Mouse (Mus musculus): ENCODE data around the gene Snap91. TPM values are rescaled to one million over a fixed set of nuclear protein-coding genes. Genes with fewer than 3 reads are reported as not detected.
A peak's percentile ranks its signal among the peaks of the same experiment; 100 is the strongest.

Gene Snap91
- polyA plus RNA-seq, 1 experiment from 2014 or later: 18.9 TPM

DNA sequence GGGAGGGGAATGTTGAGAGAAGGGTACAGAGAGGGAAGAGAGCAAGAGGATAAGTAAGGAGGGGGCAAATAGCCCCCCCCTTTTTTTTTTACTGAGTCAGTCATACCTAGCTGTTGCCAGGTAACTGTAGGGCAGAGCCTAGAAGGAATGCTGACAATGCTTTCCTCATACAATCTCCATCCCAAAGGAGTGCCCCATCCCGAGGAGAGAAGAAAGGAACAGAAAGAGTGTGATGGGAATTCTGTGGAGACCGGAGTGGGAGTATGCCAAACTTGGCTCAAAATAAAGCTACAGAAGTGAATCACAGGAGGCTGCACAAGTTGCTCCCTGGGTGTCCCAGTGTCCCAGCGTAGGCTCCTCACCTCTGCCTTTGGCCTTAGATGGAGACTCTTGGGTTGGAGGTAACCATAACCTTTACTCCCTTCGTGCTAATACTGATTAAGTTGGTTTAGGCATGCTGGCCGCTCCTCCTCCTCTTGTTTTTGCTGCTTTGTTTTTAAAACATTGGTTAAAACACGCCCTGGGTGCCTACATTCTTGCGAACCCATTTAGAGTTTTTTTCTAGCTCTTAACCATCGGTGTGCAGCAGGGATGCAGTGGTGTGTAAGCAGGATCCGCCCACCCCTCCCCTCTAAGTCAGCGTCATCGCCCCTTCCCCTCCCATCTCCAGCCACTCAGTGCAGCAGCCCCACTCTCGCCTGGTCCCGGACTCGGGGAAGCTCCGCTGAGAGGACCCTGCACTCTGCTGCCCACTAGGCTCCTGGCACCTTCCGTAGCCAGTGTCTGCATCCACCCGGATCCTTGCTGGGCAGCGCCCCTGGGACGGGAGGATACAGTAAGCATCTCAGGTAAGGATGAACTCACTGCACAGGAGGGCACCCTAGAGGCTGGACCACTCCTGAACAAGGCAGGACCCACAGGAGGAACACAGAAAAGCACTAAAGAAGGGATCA lies 137.2 kb downstream of the Snap91 start, which contains the start of gene Prss35:
Gene Prss35 (plus strand): TSS at position 691 of the 953 bp plus-strand sequence.
- Histone ChIP-seq H3K27ac (ENCODE audit: low read depth, low read length) (no peak within 1 kb of the TSS), H3K36me3 (ENCODE audit: control insufficient read depth, insufficient read depth, low read length) (no peaks in the 10 kb centered on the region), H3K9me3 (ENCODE audit: control insufficient read depth, low read length) (no peaks in the 10 kb centered on the region), H3K27me3 (ENCODE audit: control insufficient read depth, insufficient read depth, low read length) (0 out of 2 replicates have a peak, but pooled peaks cover 3% of the 10 kb centered on the region), H3K9ac (ENCODE audit: low read depth, low read length) (0 out of 2 replicates have a peak within 1 kb of the TSS, but pooled peaks have one; percentile 9), H3K4me2 (replicated peaks; ENCODE audit: low read depth, low read length) (peak within 1 kb of the TSS; percentile 54), H3K4me3 (ENCODE audit: low read length) (peak within 1 kb of the TSS; percentile 28), H3K4me1 (ENCODE audit: control insufficient read depth, insufficient read depth, low read length) (no peaks in the 10 kb centered on the region)
- WGBS: 3% methylated on average over 19 of the region's 19 CpGs
- peak; percentile 89 for ATAC-seq (ENCODE audit: low FRiP score, low TSS enrichment)

DNA sequence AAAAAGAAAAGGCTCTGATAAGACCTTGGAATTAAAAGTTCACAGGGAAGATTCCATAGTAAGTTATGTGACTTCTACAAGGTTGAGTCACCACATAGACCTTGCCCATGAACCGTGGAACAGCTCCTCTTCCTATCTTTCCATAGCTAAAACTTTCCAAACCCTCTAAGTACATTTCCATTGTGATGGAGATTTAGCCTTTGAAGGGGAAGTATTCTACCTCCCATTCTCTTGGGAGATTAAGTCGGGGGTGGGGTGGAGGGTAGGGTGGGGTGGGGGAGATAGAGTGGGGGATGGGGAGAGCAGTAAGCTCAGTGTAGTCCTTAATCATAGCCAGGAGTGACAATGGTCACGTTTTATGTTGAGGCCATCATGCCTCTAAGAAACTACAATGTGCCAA lies 140.5 kb downstream of the Snap91 start:
- no peaks in the 10 kb centered on the region for H3K9me3 ChIP-seq (ENCODE audit: control insufficient read depth, low read length)
- H3K4me3 ChIP-seq (ENCODE audit: low read length): no peak overlapping the region
- H3K9ac ChIP-seq (ENCODE audit: low read depth, low read length): no peak overlapping the region
- H3K36me3 ChIP-seq (ENCODE audit: control insufficient read depth, insufficient read depth, low read length): no peaks in the 10 kb centered on the region
- H3K27ac ChIP-seq (ENCODE audit: low read depth, low read length): no peak overlapping the region
- no peak overlapping the region for H3K4me2 ChIP-seq (replicated peaks; ENCODE audit: low read depth, low read length)
- 0 out of 2 replicates have a peak, but pooled peaks cover 3% of the 10 kb centered on the region for H3K27me3 ChIP-seq (ENCODE audit: control insufficient read depth, insufficient read depth, low read length)
- no peaks in the 10 kb centered on the region for H3K4me1 ChIP-seq (ENCODE audit: control insufficient read depth, insufficient read depth, low read length)
- WGBS: 34% methylated on average over 3 of the region's 3 CpGs
- no peak for ATAC-seq (ENCODE audit: low FRiP score, low TSS enrichment)

DNA sequence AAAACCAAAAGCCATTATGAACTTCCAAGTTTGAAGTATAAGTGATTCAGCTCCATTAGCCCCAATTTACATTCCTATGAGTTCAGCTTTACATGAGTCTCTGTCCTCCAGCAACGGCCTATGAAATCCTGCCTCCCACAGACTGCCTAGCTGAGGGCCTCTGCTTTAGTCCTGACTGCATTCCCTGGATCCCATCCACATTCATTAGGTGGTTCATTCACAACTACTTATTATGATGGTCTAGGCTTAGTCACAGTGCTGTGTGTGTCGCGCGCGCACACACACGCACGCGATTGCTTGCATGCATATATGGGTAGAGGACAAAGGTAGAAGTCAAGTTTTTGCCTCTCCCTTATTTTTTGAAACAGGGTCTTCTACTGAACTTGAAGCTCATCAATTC lies 141.7 kb downstream of the Snap91 start:
- Histone ChIP-seq H3K27ac (ENCODE audit: low read depth, low read length) (no peak overlapping the region), H3K36me3 (ENCODE audit: control insufficient read depth, insufficient read depth, low read length) (no peaks in the 10 kb centered on the region), H3K4me1 (ENCODE audit: control insufficient read depth, insufficient read depth, low read length) (no peaks in the 10 kb centered on the region), H3K9ac (ENCODE audit: low read depth, low read length) (no peak overlapping the region), H3K9me3 (ENCODE audit: control insufficient read depth, low read length) (no peaks in the 10 kb centered on the region), H3K27me3 (ENCODE audit: control insufficient read depth, insufficient read depth, low read length) (0 out of 2 replicates have a peak, but pooled peaks cover under 1% of the 10 kb centered on the region), H3K4me2 (replicated peaks; ENCODE audit: low read depth, low read length) (no peak overlapping the region), H3K4me3 (ENCODE audit: low read length) (no peak overlapping the region)
- no peak for ATAC-seq (ENCODE audit: low FRiP score, low TSS enrichment)
- WGBS: 95% methylated on average over 8 of the region's 8 CpGs

DNA sequence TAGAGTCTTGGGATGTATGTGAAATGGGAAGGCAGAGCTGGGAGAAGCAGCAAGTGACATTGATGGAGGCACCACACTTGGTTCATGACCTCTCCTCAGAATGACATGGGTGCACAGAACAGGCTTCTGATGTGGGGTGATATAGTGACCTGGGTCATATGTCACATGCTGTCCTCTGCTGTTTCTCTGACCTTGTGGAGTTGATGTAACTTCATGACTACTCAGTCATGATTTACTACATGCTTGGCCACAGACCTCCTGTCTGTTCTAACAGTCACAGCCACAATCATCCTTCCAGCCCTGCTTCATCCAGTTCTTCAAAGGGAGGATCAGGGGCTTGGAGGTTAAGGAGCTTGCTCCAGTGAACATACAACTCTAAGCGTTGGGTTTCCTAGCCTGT lies 142.4 kb downstream of the Snap91 start:
- Histone ChIP-seq H3K4me2 (replicated peaks; ENCODE audit: low read depth, low read length) (no peak overlapping the region), H3K9ac (ENCODE audit: low read depth, low read length) (no peak overlapping the region), H3K27me3 (ENCODE audit: control insufficient read depth, insufficient read depth, low read length) (no peaks in the 10 kb centered on the region), H3K4me1 (ENCODE audit: control insufficient read depth, insufficient read depth, low read length) (no peaks in the 10 kb centered on the region), H3K9me3 (ENCODE audit: control insufficient read depth, low read length) (no peaks in the 10 kb centered on the region), H3K4me3 (ENCODE audit: low read length) (no peak overlapping the region), H3K27ac (ENCODE audit: low read depth, low read length) (no peak overlapping the region), H3K36me3 (ENCODE audit: control insufficient read depth, insufficient read depth, low read length) (no peaks in the 10 kb centered on the region)
- WGBS: 25% methylated on average over 1 of the region's 1 CpGs
- ATAC-seq (ENCODE audit: low FRiP score, low TSS enrichment): no peak

DNA sequence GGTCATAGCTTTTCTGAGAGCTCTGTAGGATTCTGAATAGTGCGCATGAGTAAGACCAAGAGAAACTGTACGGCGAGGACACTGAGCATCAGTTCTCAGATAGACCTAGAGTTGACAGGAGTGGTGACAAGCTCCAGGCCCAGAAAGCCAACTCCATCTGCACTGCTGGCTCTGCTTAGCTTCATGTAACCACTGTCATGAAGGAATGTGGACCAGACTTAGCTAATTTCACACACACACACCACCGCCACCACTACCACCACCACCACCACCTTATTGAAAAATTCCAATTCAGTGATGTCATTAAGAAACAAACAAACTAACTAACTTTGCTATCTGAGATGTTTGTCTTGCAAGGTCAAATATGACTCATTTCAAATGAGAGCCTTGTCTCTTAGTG lies 143.5 kb downstream of the Snap91 start:
- no peaks in the 10 kb centered on the region for H3K36me3 ChIP-seq (ENCODE audit: control insufficient read depth, insufficient read depth, low read length)
- H3K4me3 ChIP-seq (ENCODE audit: low read length): no peak overlapping the region

DNA sequence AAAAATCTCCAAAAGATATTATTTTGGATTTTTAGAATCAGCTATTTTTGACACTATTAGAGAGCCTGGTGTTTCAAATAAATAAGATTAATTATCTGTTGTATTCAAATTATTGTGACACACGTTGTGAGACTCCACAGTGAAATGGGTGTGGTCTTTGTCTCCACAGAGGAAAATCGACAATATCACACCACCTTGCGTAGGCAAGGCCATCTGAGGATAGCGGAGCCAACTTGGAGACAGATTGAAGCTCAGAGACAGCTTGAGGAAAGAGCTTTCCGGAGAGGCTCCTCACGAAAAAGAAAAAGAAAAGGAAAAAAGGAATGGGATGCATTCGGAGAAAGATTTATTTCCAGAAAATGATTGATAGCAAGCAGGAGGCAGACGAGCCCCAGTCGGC lies 145.7 kb downstream of the Snap91 start:
- no peak overlapping the region for H3K9ac ChIP-seq (ENCODE audit: low read depth, low read length)
- ATAC-seq (ENCODE audit: low FRiP score, low TSS enrichment): no peak
- no peaks in the 10 kb centered on the region for H3K9me3 ChIP-seq (ENCODE audit: control insufficient read depth, low read length)
- H3K4me2 ChIP-seq (replicated peaks; ENCODE audit: low read depth, low read length): no peak overlapping the region
- H3K27ac ChIP-seq (ENCODE audit: low read depth, low read length): no peak overlapping the region
- WGBS: 67% methylated on average over 9 of the region's 9 CpGs
- no peak overlapping the region for H3K4me3 ChIP-seq (ENCODE audit: low read length)
- no peaks in the 10 kb centered on the region for H3K4me1 ChIP-seq (ENCODE audit: control insufficient read depth, insufficient read depth, low read length)
- H3K27me3 ChIP-seq (ENCODE audit: control insufficient read depth, insufficient read depth, low read length): no peaks in the 10 kb centered on the region
- no peaks in the 10 kb centered on the region for H3K36me3 ChIP-seq (ENCODE audit: control insufficient read depth, insufficient read depth, low read length)

More for the DNA sequence above, 143.5 kb downstream of the Snap91 start:
- no peak for ATAC-seq (ENCODE audit: low FRiP score, low TSS enrichment)
- H3K4me1 ChIP-seq (ENCODE audit: control insufficient read depth, insufficient read depth, low read length): no peaks in the 10 kb centered on the region
- H3K9ac ChIP-seq (ENCODE audit: low read depth, low read length): no peak overlapping the region
- no peak overlapping the region for H3K4me2 ChIP-seq (replicated peaks; ENCODE audit: low read depth, low read length)
- 99% methylated on average over 4 of the region's 4 CpGs for WGBS
- H3K27me3 ChIP-seq (ENCODE audit: control insufficient read depth, insufficient read depth, low read length): no peaks in the 10 kb centered on the region
- no peak overlapping the region for H3K27ac ChIP-seq (ENCODE audit: low read depth, low read length)
- no peaks in the 10 kb centered on the region for H3K9me3 ChIP-seq (ENCODE audit: control insufficient read depth, low read length)

DNA sequence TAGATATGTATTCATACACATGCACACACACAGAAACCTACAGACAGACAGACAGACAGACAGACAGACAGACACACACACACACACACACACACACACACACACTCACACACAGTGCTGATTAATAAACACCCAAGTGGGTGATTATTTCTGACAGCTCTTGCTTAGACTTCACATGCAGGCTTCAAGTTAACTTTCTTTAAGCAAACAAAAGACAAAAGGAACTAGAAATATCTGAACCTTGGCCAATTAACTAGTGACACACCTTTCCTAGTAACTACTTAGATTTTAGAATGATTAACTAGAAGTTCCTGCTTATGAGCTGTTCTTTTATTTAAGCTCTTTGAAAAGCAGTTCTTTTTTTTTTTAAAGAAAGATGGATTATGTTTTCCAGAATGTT lies 146.1 kb downstream of the Snap91 start:
- Histone ChIP-seq H3K4me3 (ENCODE audit: low read length) (no peak overlapping the region), H3K27me3 (ENCODE audit: control insufficient read depth, insufficient read depth, low read length) (no peaks in the 10 kb centered on the region), H3K36me3 (ENCODE audit: control insufficient read depth, insufficient read depth, low read length) (no peaks in the 10 kb centered on the region), H3K4me2 (replicated peaks; ENCODE audit: low read depth, low read length) (no peak overlapping the region), H3K9me3 (ENCODE audit: control insufficient read depth, low read length) (no peaks in the 10 kb centered on the region), H3K9ac (ENCODE audit: low read depth, low read length) (no peak overlapping the region), H3K27ac (ENCODE audit: low read depth, low read length) (no peak overlapping the region), H3K4me1 (ENCODE audit: control insufficient read depth, insufficient read depth, low read length) (no peaks in the 10 kb centered on the region)
- ATAC-seq (ENCODE audit: low FRiP score, low TSS enrichment): no peak

DNA sequence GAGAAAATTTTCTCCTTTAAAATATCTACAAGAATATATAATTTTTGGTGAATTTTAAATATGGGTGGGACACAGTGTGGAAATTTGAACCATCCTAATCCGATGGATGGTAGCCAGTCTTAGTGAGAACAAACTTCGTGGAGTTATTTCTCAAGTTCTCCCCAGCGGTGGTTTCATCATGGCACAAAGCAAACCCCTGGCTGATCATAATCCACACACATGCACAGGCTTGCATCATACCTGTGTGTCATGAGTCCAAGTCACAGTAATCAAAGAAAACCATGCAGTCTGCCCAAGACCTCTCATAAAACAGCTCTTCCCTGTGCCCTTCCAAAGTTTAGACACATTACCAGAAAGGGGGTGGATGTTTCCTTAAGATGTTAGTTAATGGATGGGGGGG lies 150.6 kb downstream of the Snap91 start:
- Histone ChIP-seq H3K27ac (ENCODE audit: low read depth, low read length) (no peak overlapping the region), H3K4me2 (replicated peaks; ENCODE audit: low read depth, low read length) (no peak overlapping the region), H3K4me1 (ENCODE audit: control insufficient read depth, insufficient read depth, low read length) (no peaks in the 10 kb centered on the region), H3K36me3 (ENCODE audit: control insufficient read depth, insufficient read depth, low read length) (no peaks in the 10 kb centered on the region), H3K9ac (ENCODE audit: low read depth, low read length) (no peak overlapping the region), H3K9me3 (ENCODE audit: control insufficient read depth, low read length) (no peaks in the 10 kb centered on the region), H3K27me3 (ENCODE audit: control insufficient read depth, insufficient read depth, low read length) (no peaks in the 10 kb centered on the region), H3K4me3 (ENCODE audit: low read length) (no peak overlapping the region)
- WGBS: 96% methylated on average over 3 of the region's 3 CpGs
- no peak for ATAC-seq (ENCODE audit: low FRiP score, low TSS enrichment)

DNA sequence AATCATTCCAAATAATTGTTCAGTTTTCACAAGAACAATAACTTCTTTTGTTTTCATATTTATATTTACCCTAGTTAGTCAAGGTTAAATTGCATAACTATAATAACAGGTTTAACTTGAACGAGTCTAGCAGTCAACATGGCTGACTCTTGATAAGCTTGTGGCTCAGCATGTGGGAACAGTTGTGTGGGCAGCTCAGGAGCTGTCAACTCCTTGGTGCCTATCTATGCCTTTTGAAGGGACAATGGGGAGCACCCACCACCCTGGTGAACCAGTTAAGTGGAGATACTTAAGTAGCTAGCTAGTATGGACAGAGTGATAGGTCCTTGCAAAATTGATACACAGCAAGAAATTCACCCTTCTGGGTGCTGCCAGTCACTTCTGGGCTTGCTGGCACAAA lies 151.4 kb downstream of the Snap91 start:
- Histone ChIP-seq H3K4me2 (replicated peaks; ENCODE audit: low read depth, low read length) (no peak overlapping the region), H3K27me3 (ENCODE audit: control insufficient read depth, insufficient read depth, low read length) (no peaks in the 10 kb centered on the region), H3K9me3 (ENCODE audit: control insufficient read depth, low read length) (no peaks in the 10 kb centered on the region), H3K36me3 (ENCODE audit: control insufficient read depth, insufficient read depth, low read length) (no peaks in the 10 kb centered on the region), H3K4me1 (ENCODE audit: control insufficient read depth, insufficient read depth, low read length) (no peaks in the 10 kb centered on the region), H3K27ac (ENCODE audit: low read depth, low read length) (no peak overlapping the region), H3K9ac (ENCODE audit: low read depth, low read length) (no peak overlapping the region), H3K4me3 (ENCODE audit: low read length) (no peak overlapping the region)
- no peak for ATAC-seq (ENCODE audit: low FRiP score, low TSS enrichment)
- WGBS: 82% methylated on average over 1 of the region's 1 CpGs
